Mouse (Mus musculus) left cerebral cortex, postnatal 10 days (tissue): ENCODE results near the gene Prdx5. TPM values are rescaled to one million over a fixed set of nuclear protein-coding genes. Genes with fewer than 3 reads are reported as not detected.
"Not testable (repeated sequence)": the region's sequence is repeated elsewhere in the genome, so short reads cannot be mapped to it uniquely, and the experiment has no call there.

Experiments
- DNase-seq, 2 experiments: peaks; one replicate each; pipeline ENCODE4 v3.0.0; 2021 to 2022; ENCODE audit warnings: low spot score in 2 of 2, mixed read lengths in 1 of 2; ENCODE audit errors: extremely low spot score in 1 of 2
- intact Hi-C: fragments of 180-260 bp; cut with DNase I; formaldehyde crosslinking; loops from one replicate; pipeline ENCODE4 v1.15.1; 2025
- total RNA-seq, 2 experiments: library from RNA; stranded (reverse); gene quantifications; 2 replicates each; pipeline ENCODE4 v1.2.3; 2021

Prdx5 gene
- total RNA-seq, 2 experiments from 2014 or later: 280 to 318 TPM

GRCm38 (mm10) chr19:6906199-6906598 is 3.7 kb downstream of the Prdx5 start:
- intact Hi-C loops: no loop called here
- DNase-seq: no peak

- no peak for DNase-seq
- intact Hi-C loops: no loop called here
These were observed 4.3 kb downstream of the Prdx5 start for GRCm38 (mm10) chr19:6905498-6906159.

- no peak for DNase-seq
- intact Hi-C loops: no loop called here
These were observed 5.1 kb downstream of the Prdx5 start for GRCm38 (mm10) chr19:6904846-6905245.

- intact Hi-C loops: no loop called here
These were observed 6.9 kb downstream of the Prdx5 start for GRCm38 (mm10) chr19:6903031-6903430.

GRCm38 (mm10) chr19:6899641-6900040 is 10.3 kb downstream of the Prdx5 start:
- intact Hi-C loops: no loop called here
- DNase-seq: no peak

More at GRCm38 (mm10) chr19:6903031-6903430, 6.9 kb downstream of the Prdx5 start:
- DNase-seq: no peak

- DNase-seq, intact Hi-C loops: not testable (repeated sequence)
These were observed 14.1 kb downstream of the Prdx5 start for GRCm38 (mm10) chr19:6895608-6896305.

- DNase-seq: no peak
- intact Hi-C loops: no loop called here
These were observed 16.0 kb downstream of the Prdx5 start for GRCm38 (mm10) chr19:6893731-6894451.

- intact Hi-C loops: no loop called here
- DNase-seq: no peak
These were observed 17.4 kb downstream of the Prdx5 start for GRCm38 (mm10) chr19:6892512-6892911.

- intact Hi-C loops: no loop called here
- no peak for DNase-seq
These were observed 31.9 kb downstream of the Prdx5 start for GRCm38 (mm10) chr19:6877965-6878364.

- intact Hi-C loops: no loop called here
- no peak for DNase-seq
These were observed 33.1 kb downstream of the Prdx5 start for GRCm38 (mm10) chr19:6876799-6877198.

- intact Hi-C loops: no loop called here
- no peak for DNase-seq
These were observed 34.1 kb downstream of the Prdx5 start for GRCm38 (mm10) chr19:6875834-6876233.

GRCm38 (mm10) chr19:6874257-6874656 is 35.6 kb downstream of the Prdx5 start:
- no peak for DNase-seq
- intact Hi-C loops: no loop called here

GRCm38 (mm10) chr19:6872701-6873100 is 37.2 kb downstream of the Prdx5 start:
- no peak for DNase-seq
- intact Hi-C loops: no loop called here

GRCm38 (mm10) chr19:6871574-6872271 is 38.2 kb downstream of the Prdx5 start:
- intact Hi-C loops: no loop called here
- DNase-seq: no peak

GRCm38 (mm10) chr19:6869355-6869754 is 40.6 kb downstream of the Prdx5 start:
- intact Hi-C loops: no loop called here
- DNase-seq: peak in 1 of 2 experiments; percentile 48

GRCm38 (mm10) chr19:6861451-6861850 is 48.5 kb downstream of the Prdx5 start:
- peak in 1 of 2 experiments; percentile 7 for DNase-seq
- intact Hi-C loops: no loop called here

GRCm38 (mm10) chr19:6860706-6861105 is 49.2 kb downstream of the Prdx5 start:
- intact Hi-C loops: no loop called here
- peak in 1 of 2 experiments; percentile 13 for DNase-seq

GRCm38 (mm10) chr19:6859971-6860370 is 49.9 kb downstream of the Prdx5 start:
- no peak for DNase-seq
- intact Hi-C loops: no loop called here

GRCm38 (mm10) chr19:6859032-6859651 is 50.8 kb downstream of the Prdx5 start:
- peak in 1 of 2 experiments; percentile 6 for DNase-seq
- intact Hi-C loops: no loop called here
